Mouse (Mus musculus): ENCODE measurements around the gene Eif2b3. TPM values are rescaled to one million over a fixed set of nuclear protein-coding genes. Genes with fewer than 3 reads are reported as not detected.
A peak's percentile ranks its signal among the peaks of the same experiment; 100 is the strongest.

Eif2b3 gene
- total and polyA plus RNA-seq, 2 experiments from 2014 or later, result 20.7 to 57.5 TPM

- TF ChIP-seq CTCF (IDR thresholded peaks at IDR 0.05), result no peak
- H3K27me3 ChIP-seq (ENCODE audit: insufficient read depth, low read length), result no peaks in the 10 kb centered on the region
- no peak overlapping the region for H3K4me3 ChIP-seq (ENCODE audit: low read depth, low read length)
- peaks cover 21% of the 10 kb centered on the region; the same call in 1 of the 2 replicates for H3K36me3 ChIP-seq (ENCODE audit: insufficient read depth, low read length)
- H3K4me1 ChIP-seq (ENCODE audit: insufficient read depth, low read length), result no peaks in the 10 kb centered on the region
- WGBS, result 70% methylated on average over 6 of the region's 6 CpGs
- H3K9ac ChIP-seq (replicated peaks; ENCODE audit: low read length, poor library complexity, severe bottlenecking), result no peak overlapping the region
- H3K4me2 ChIP-seq (ENCODE audit: low read depth, low read length, poor library complexity, severe bottlenecking), result no peak overlapping the region
- DNase-seq (ENCODE audit: low spot score), result no peak
- H3K9me3 ChIP-seq (ENCODE audit: low read length), result no peaks in the 10 kb centered on the region
- no peak overlapping the region for H3K27ac ChIP-seq (ENCODE audit: low read depth, low read length)
- ATAC-seq (ENCODE audit: low FRiP score), result no peak
Observed at GRCm38 (mm10) chr4:116989731-116990130, 29.5 kb upstream of the Eif2b3 start.

GRCm38 (mm10) chr4:116991366-116991765, 27.8 kb upstream of the Eif2b3 start:
- peak; percentile 85 for DNase-seq (ENCODE audit: low spot score)
- Histone ChIP-seq H3K4me1 (ENCODE audit: insufficient read depth, low read length) (peaks cover 7% of the 10 kb centered on the region; the same call in 1 of the 2 replicates), H3K27ac (ENCODE audit: low read depth, low read length) (no peak overlapping the region), H3K4me2 (ENCODE audit: low read depth, low read length, poor library complexity, severe bottlenecking) (no peak overlapping the region), H3K9ac (replicated peaks; ENCODE audit: low read length, poor library complexity, severe bottlenecking) (no peak overlapping the region), H3K27me3 (ENCODE audit: insufficient read depth, low read length) (no peaks in the 10 kb centered on the region), H3K9me3 (ENCODE audit: low read length) (no peaks in the 10 kb centered on the region), H3K4me3 (ENCODE audit: low read depth, low read length) (no peak overlapping the region), H3K36me3 (ENCODE audit: insufficient read depth, low read length) (peaks cover 12% of the 10 kb centered on the region; the same call in 1 of the 2 replicates)
- no peak for ATAC-seq (ENCODE audit: low FRiP score)
- 14% methylated on average over 7 of the region's 7 CpGs for WGBS
- peak; percentile 98 for TF ChIP-seq CTCF (IDR thresholded peaks at IDR 0.05)

- H3K27ac ChIP-seq (ENCODE audit: low read depth, low read length), result peak within 1 kb of the TSS; percentile 78
- peaks cover 7% of the 10 kb centered on the region; the same call in 1 of the 2 replicates for H3K36me3 ChIP-seq (ENCODE audit: insufficient read depth, low read length)
- H3K4me2 ChIP-seq (ENCODE audit: low read depth, low read length, poor library complexity, severe bottlenecking), result peak within 1 kb of the TSS; percentile 90
- TF ChIP-seq CTCF (IDR thresholded peaks at IDR 0.05), result no peak
- peaks cover 11% of the 10 kb centered on the region; the same call in 1 of the 2 replicates for H3K4me1 ChIP-seq (ENCODE audit: insufficient read depth, low read length)
- no peaks in the 10 kb centered on the region for H3K27me3 ChIP-seq (ENCODE audit: insufficient read depth, low read length)
- H3K4me3 ChIP-seq (ENCODE audit: low read depth, low read length), result peak within 1 kb of the TSS; percentile 98
- peak; percentile 88 for ATAC-seq (ENCODE audit: low FRiP score)
- H3K9me3 ChIP-seq (ENCODE audit: low read length), result no peaks in the 10 kb centered on the region
- peak within 1 kb of the TSS; percentile 76 for H3K9ac ChIP-seq (replicated peaks; ENCODE audit: low read length, poor library complexity, severe bottlenecking)
- WGBS, result 2% methylated on average over 38 of the region's 38 CpGs
- peak; percentile 98 for DNase-seq (ENCODE audit: low spot score)
Observed at GRCm38 (mm10) chr4:116993672-116994621, 25.3 kb upstream of the Eif2b3 start, which contains the start of gene Urod. Gene Urod, minus strand, starts transcription at chr4:116994413.

DNA sequence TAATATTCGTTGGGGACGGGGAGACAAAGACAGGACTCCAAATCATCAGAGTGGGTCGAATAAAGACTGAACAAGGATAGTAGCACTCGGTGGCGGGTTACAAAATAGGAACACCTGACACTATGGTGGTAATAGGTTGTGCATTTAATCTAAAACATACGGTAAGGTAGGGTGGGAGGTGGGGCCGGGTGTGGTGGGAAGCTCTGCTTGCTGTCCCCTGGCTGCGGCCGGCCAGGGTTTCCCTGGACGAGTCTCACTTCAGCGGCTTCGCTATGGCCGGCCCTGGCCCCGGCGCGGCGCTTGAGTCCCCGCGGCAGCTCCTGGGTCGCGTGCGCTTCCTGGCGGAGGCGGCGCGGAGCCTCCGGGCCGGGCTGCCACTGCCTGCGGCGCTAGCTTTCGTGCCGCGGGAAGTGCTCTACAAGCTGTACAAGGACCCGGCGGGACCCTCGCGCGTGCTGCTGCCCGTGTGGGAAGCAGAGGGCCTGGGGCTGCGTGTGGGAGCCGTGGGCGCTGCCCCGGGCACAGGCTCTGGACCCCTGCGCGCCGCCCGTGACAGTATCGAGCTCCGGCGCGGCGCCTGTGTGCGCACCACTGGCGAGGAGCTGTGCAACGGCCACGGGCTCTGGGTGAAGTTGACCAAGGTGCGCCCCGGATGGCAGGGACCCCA, 23.9 kb upstream of the Eif2b3 start, which contains the start of gene Hectd3:
TSS of gene Hectd3 (plus strand) at position 187 of the 667 bp plus-strand sequence.
- Histone ChIP-seq H3K36me3 (ENCODE audit: insufficient read depth, low read length) (peaks cover 19% of the 10 kb centered on the region), H3K9ac (replicated peaks; ENCODE audit: low read length, poor library complexity, severe bottlenecking) (peak within 1 kb of the TSS; percentile 76), H3K27ac (ENCODE audit: low read depth, low read length) (peak within 1 kb of the TSS; percentile 78), H3K27me3 (ENCODE audit: insufficient read depth, low read length) (no peaks in the 10 kb centered on the region), H3K4me1 (ENCODE audit: insufficient read depth, low read length) (peaks cover 11% of the 10 kb centered on the region; the same call in 1 of the 2 replicates), H3K4me3 (ENCODE audit: low read depth, low read length) (peak within 1 kb of the TSS; percentile 98), H3K4me2 (ENCODE audit: low read depth, low read length, poor library complexity, severe bottlenecking) (peak within 1 kb of the TSS; percentile 90), H3K9me3 (ENCODE audit: low read length) (no peaks in the 10 kb centered on the region)
- TF ChIP-seq CTCF (IDR thresholded peaks at IDR 0.05), result no peak
- WGBS, result 1% methylated on average over 57 of the region's 58 CpGs
- ATAC-seq (ENCODE audit: low FRiP score) (peak; percentile 43; the same call in 1 of the 2 replicates), DNase-seq (ENCODE audit: low spot score) (peak; percentile 72)

DNA sequence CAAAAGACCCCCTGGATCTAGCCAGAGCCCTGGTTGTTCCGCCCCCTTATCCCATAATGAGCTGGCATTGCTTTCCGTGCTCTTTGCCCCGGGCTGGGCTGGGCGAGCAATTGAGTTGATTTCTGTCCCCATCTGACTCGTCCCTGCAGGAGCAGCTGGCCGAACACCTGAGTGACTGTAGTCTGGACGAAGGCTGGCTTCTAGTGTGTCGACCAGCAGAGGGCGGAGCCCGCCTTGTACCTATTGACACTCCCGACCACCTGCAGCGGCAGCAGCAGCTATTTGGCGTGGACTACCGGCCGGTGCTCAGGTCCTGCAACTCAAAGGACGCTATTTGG, 23.4 kb upstream of the Eif2b3 start:
- Histone ChIP-seq H3K4me2 (ENCODE audit: low read depth, low read length, poor library complexity, severe bottlenecking) (peak overlapping the region; percentile 90), H3K4me3 (ENCODE audit: low read depth, low read length) (peak overlapping the region; percentile 98), H3K27ac (ENCODE audit: low read depth, low read length) (peak overlapping the region; percentile 78), H3K9ac (replicated peaks; ENCODE audit: low read length, poor library complexity, severe bottlenecking) (peak overlapping the region; percentile 76), H3K36me3 (ENCODE audit: insufficient read depth, low read length) (peaks cover 24% of the 10 kb centered on the region), H3K4me1 (ENCODE audit: insufficient read depth, low read length) (peaks cover 11% of the 10 kb centered on the region; the same call in 1 of the 2 replicates), H3K27me3 (ENCODE audit: insufficient read depth, low read length) (no peaks in the 10 kb centered on the region), H3K9me3 (ENCODE audit: low read length) (no peaks in the 10 kb centered on the region)
- peak; percentile 82 for DNase-seq (ENCODE audit: low spot score)
- ATAC-seq (ENCODE audit: low FRiP score), result peak; percentile 17
- 0% methylated on average over 16 of the region's 16 CpGs for WGBS
- TF ChIP-seq CTCF (IDR thresholded peaks at IDR 0.05), result peak; percentile 67
